Mouse (Mus musculus): ENCODE data around the gene Dhx9. TPM values are rescaled to one million over a fixed set of nuclear protein-coding genes. Genes with fewer than 3 reads are reported as not detected.
"Not testable (repeated sequence)": the region's sequence is repeated elsewhere in the genome, so short reads cannot be mapped to it uniquely, and the experiment has no call there.

Dhx9 gene
- polyA plus RNA-seq, 1 experiment = 34.6 TPM

DNA sequence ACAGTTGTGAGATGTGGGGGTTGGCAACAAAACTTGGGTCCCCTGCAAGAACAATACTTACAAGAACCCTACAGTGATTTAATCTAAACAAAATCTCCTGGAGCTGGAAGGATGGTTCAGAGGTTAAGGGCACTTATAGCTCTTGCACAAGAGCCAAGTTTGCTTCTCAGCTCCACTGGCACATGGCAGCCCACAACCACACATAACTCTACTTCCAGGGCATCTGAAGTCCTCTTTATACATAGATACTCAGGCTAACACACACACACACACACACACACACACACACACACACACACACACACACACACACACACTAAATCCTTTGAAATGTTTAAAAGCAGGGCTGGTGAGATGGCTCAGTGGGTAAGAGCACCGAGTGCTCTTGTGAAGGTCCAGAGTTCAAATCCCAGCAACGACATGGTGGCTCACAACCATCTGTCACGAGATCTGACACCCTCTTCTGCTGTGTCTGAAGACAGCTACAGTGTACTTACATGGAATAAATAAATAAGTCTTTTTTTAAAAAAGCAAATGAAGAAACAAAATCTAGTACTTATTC is 71.1 kb downstream of the Dhx9 start:
- H3K27ac ChIP-seq (replicated peaks; ENCODE audit: low read depth, low read length); H3K4me1 ChIP-seq (ENCODE audit: control insufficient read depth, insufficient read depth, insufficient read length, low read length); H3K4me3 ChIP-seq (ENCODE audit: insufficient read depth, low read depth, low read length): not testable (repeated sequence)

DNA sequence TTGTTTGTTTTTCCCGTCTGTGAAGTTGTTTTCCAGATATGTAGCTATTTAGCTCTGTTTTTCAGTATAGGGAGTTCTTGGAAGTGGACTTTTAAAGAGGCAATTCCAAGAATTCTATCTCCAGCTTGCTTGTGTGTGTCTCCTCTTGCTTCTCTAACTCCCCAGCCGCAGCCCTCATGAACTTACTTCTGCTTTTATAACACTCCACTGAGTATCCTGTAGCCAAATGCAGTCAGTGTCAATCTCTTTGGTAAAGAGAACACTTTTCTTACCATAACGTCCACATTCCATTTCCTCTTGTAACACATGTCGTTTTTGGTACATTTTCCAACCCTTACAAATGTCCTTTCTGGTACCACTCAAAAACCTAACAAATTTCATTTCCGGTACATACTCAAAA is 71.7 kb downstream of the Dhx9 start:
- not testable (repeated sequence) for H3K4me1 ChIP-seq (ENCODE audit: control insufficient read depth, insufficient read depth, insufficient read length, low read length); H3K27ac ChIP-seq (replicated peaks; ENCODE audit: low read depth, low read length); H3K4me3 ChIP-seq (ENCODE audit: insufficient read depth, low read depth, low read length)

DNA sequence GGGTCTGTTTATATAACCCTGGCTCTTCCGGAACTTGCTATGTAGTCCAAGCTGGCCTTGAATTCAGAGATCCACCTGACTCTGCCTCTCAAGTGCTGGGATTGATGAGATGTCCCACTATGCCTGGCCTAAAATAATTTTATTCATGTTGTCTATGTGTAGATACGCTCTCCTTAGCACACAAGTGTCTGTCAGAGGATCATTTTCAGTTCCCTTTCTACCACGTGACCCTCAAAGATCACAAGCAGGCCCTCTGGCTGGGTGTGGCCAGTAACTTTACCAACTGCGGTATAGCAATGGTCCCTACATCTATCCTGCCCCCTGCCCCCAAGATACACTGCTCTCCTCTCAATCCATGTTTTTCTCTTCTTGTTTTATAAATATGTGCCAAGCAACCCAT is 72.5 kb downstream of the Dhx9 start:
- Histone ChIP-seq H3K4me3 (ENCODE audit: insufficient read depth, low read depth, low read length) (no peak overlapping the region), H3K4me1 (ENCODE audit: control insufficient read depth, insufficient read depth, insufficient read length, low read length) (no peaks in the 10 kb centered on the region), H3K27ac (replicated peaks; ENCODE audit: low read depth, low read length) (peak overlapping the region; percentile 52)

DNA sequence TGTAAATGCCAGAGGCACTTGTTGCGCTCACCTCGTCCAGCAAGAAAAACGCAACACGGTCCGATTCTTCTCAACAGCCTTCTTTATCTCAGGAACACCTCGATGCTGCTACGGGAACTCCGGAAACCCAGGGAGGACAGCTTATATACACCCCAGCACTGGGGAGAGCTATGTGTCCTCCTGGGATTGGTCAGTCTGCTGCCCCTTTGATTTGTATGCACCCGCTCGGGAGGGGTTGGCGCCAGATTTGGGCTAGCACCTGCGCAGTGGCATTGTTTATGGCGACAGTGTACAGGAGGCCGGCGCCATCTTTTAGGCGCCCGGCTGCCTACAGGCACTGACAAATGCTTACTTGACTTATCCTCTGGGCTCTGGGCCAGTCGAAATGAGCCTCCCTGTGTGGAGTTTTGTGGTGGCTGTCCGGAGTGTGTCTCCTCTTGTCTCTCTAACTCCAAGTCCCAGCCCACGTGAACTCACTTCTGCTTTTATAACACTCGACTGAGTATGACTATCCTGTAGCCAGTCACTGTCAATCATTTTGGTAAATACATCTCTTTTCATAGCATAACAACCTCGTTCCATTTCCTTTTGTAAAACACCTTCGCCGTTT is 73.2 kb downstream of the Dhx9 start:
- Histone ChIP-seq H3K4me3 (ENCODE audit: insufficient read depth, low read depth, low read length) (peak overlapping the region; percentile 40), H3K27ac (replicated peaks; ENCODE audit: low read depth, low read length) (peak overlapping the region; percentile 70; the same call in 1 of the 2 replicates)
- not testable (repeated sequence) for H3K4me1 ChIP-seq (ENCODE audit: control insufficient read depth, insufficient read depth, insufficient read length, low read length)

DNA sequence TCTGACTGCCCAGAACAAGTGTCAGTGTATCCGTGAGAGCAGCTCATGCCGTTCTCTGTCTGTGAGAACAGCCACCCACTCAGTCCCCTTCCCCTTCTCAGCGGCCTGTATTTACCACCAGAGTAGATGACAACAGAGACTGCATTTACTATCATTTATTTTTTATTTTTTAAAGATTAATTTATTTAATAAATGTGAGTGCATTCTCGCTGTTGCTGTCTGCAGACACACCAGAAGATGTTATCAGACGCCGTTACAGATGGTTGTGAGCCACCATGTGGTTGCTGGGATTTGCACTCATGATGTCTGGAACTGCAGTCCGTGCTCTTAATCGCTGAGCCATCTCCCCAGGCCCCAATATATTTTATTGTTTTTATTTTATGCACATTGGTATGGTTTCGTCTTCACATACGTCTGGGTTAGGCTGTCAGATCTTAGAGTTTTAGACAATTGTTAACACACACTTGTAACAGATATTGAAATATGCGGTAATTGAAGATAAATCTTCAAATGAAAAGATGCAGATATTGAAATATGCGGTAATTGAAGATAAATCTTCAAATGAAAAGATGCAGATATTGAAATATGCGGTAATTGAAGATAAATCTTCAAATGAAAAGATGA is 74.0 kb downstream of the Dhx9 start:
- not testable (repeated sequence) for H3K27ac ChIP-seq (replicated peaks; ENCODE audit: low read depth, low read length); H3K4me3 ChIP-seq (ENCODE audit: insufficient read depth, low read depth, low read length); H3K4me1 ChIP-seq (ENCODE audit: control insufficient read depth, insufficient read depth, insufficient read length, low read length)

DNA sequence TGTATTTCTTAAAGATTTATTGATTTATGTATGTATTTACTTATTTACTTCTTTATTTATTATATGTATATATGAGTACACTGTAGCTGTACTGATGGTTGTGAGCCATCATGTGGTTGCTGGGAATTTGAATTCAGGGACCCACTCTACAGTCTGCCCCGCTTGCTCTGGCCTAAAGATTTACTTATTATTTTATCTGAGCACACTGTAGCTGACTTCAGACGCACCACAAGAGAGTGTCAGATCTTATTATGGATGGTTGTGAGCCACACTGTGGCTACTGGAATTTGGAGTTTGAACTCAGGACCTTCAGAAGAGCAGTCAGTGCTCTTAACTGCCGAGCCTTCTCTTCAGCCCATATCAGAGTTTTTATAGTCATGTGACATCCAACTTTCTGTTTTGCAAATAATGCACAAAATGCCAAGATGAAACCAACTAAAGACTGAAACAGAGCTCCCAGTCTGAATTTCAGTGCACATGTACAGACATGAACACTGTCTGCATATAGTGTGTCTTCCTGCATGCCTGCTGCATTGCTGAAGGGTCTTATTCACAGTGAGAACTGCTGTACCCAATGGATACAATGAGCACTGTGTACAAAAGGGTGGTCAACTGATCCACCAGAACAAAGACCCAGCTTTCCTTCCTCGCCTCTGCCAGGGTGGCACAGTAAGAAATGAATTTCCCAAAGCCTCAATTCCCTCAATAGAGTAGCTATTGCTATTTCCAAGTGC is 74.6 kb downstream of the Dhx9 start:
- H3K27ac ChIP-seq (replicated peaks; ENCODE audit: low read depth, low read length); H3K4me3 ChIP-seq (ENCODE audit: insufficient read depth, low read depth, low read length); H3K4me1 ChIP-seq (ENCODE audit: control insufficient read depth, insufficient read depth, insufficient read length, low read length): not testable (repeated sequence)

DNA sequence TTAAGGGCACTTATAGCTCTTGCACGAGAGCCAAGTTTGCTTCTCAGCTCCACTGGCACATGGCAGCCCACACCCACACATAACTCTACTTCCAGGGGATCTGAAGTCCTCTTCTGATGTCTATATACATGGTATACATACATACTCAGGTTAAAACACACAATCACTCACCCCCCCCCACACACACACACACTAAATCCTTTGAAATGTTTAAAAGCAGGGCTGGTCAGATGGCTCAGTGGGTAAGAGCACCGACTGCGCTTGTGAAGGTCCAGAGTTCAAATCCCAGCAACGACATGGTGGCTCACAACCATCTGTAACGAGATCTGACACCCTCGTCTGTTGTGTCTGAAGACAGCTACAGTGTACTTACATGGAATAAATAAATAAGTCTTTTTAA is 75.7 kb downstream of the Dhx9 start:
- H3K4me3 ChIP-seq (ENCODE audit: insufficient read depth, low read depth, low read length) = no peak overlapping the region
- no peak overlapping the region for H3K27ac ChIP-seq (replicated peaks; ENCODE audit: low read depth, low read length)
- no peaks in the 10 kb centered on the region for H3K4me1 ChIP-seq (ENCODE audit: control insufficient read depth, insufficient read depth, insufficient read length, low read length)

DNA sequence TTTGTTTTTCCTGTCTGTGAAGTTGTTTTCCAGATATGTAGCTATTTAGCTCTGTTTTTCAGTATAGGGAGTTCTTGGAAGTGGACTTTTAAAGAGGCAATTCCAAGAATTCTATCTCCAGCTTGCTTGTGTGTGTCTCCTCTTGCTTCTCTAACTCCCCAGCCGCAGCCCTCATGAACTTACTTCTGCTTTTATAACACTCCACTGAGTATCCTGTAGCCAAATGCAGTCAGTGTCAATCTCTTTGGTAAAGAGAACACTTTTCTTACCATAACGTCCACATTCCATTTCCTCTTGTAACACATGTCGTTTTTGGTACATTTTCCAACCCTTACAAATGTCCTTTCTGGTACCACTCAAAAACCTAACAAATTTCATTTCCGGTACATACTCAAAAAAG is 76.5 kb downstream of the Dhx9 start:
- H3K4me1 ChIP-seq (ENCODE audit: control insufficient read depth, insufficient read depth, insufficient read length, low read length); H3K27ac ChIP-seq (replicated peaks; ENCODE audit: low read depth, low read length); H3K4me3 ChIP-seq (ENCODE audit: insufficient read depth, low read depth, low read length): not testable (repeated sequence)

DNA sequence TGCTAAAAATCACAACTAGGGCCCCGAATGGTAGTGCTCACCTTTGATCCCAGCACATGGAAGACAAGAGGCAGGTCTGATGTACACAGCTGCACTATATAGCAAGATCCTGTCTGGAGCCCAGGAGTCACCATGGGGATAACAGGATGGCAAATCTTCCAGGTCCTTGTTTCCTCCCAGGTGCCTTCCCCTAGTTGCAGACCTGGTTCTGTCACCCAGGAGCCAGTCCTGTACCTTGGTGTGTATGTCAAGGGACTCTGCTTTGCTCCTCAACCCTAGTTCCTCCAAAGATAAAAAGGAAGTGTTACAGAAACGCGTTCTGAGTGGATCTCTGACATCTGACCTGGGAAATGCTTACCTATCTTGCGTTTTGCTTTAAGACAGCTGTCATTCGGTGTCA is 79.2 kb downstream of the Dhx9 start:
- not testable (repeated sequence) for H3K27ac ChIP-seq (replicated peaks; ENCODE audit: low read depth, low read length); H3K4me1 ChIP-seq (ENCODE audit: control insufficient read depth, insufficient read depth, insufficient read length, low read length); H3K4me3 ChIP-seq (ENCODE audit: insufficient read depth, low read depth, low read length)

DNA sequence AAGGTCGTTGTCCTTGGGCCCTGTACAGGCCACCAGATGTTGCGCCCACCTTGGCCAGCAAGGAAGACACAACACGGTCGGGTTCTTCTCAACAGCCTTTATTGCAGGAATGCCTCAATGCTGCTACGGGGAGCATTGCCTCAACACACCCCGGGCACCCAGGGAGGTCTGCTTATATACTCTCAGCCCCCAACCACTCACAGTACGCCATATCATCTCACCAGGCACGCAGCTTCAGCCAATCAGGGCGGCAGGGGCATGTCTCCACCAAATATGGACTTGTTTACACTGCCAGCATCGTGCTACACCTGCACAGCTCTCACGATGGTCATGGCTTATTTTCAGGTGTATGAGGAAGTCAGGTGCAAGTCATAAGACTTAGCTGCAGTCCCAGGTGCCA is 79.8 kb downstream of the Dhx9 start:
- not testable (repeated sequence) for H3K4me1 ChIP-seq (ENCODE audit: control insufficient read depth, insufficient read depth, insufficient read length, low read length); H3K4me3 ChIP-seq (ENCODE audit: insufficient read depth, low read depth, low read length); H3K27ac ChIP-seq (replicated peaks; ENCODE audit: low read depth, low read length)

Other genes with a start within 250 kb of the Dhx9 start
- gene Lamc1, start 154.9 kb downstream of the Dhx9 start, polyA plus RNA-seq (2012; ENCODE audit: insufficient read depth, insufficient read length, missing spikeins) = 47.1 and 62.0 TPM in 2 replicates
- not detected in 2 replicates for gene Shcbp1l, start 62.5 kb downstream of the Dhx9 start, polyA plus RNA-seq (2012; ENCODE audit: insufficient read depth, insufficient read length, missing spikeins)
- gene Npl, start 62.4 kb upstream of the Dhx9 start, polyA plus RNA-seq (2012; ENCODE audit: insufficient read depth, insufficient read length, missing spikeins) = 1.2 and 1.5 TPM in 2 replicates
- not detected in 2 replicates for gene Rgs8, start 165.4 kb upstream of the Dhx9 start, polyA plus RNA-seq (2012; ENCODE audit: insufficient read depth, insufficient read length, missing spikeins)

All from brown adipose tissue, adult 24 weeks (tissue).